Mouse (Mus musculus) hindbrain, embryonic 16.5 days (tissue): Measurements from ENCODE around the gene Nectin4. TPM values are rescaled to one million over a fixed set of nuclear protein-coding genes. Genes with fewer than 3 reads are reported as not detected.
"Not testable (repeated sequence)": the region's sequence is repeated elsewhere in the genome, so short reads cannot be mapped to it uniquely, and the experiment has no call there.

Experiments
- ATAC-seq: fragments of 200-750 bp; cut with Nextera tagmentation; 2 replicates; pipeline ENCODE4 v1.8.0; 2017; ENCODE audit warnings: moderate TSS enrichment, moderate library complexity
- H3K27ac ChIP-seq: fragments of 300-500 bp; sonication (generic); 2 replicates; pipeline ENCODE4 v1.5.1; 2014; ENCODE audit warnings: low read depth, mild to moderate bottlenecking, control low read depth, low read length, moderate library complexity
- H3K27me3 ChIP-seq: fragments of 300-500 bp; sonication (generic); replicated peaks from 2 replicates; pipeline ENCODE4 v1.6.1; 2014; ENCODE audit warnings: low read length; ENCODE audit not compliant: control insufficient read depth, insufficient read depth
- H3K36me3 ChIP-seq: fragments of 300-500 bp; sonication (generic); 2 replicates; pipeline ENCODE4 v1.6.1; 2014; ENCODE audit warnings: mild to moderate bottlenecking, low read length, moderate library complexity, mixed read lengths; ENCODE audit not compliant: control insufficient read depth, insufficient read depth
- H3K4me1 ChIP-seq: fragments of 300-500 bp; sonication (generic); 2 replicates; pipeline ENCODE4 v1.6.1; 2014; ENCODE audit warnings: low read depth, low read length; ENCODE audit not compliant: control insufficient read depth, insufficient read depth
- H3K4me2 ChIP-seq: fragments of 300-500 bp; sonication (generic); 2 replicates; pipeline ENCODE4 v1.6.1; 2014; ENCODE audit warnings: mild to moderate bottlenecking, low read length, control low read depth, moderate library complexity
- H3K4me3 ChIP-seq: fragments of 300-500 bp; sonication (generic); 2 replicates; pipeline ENCODE4 v1.5.1; 2014; ENCODE audit warnings: mild to moderate bottlenecking, low read length, control low read depth, moderate library complexity
- H3K9ac ChIP-seq: fragments of 300-500 bp; sonication (generic); 2 replicates; pipeline ENCODE4 v1.6.1; 2014; ENCODE audit warnings: low read depth, mild to moderate bottlenecking, control low read depth, low read length, moderate library complexity
- H3K9me3 ChIP-seq: fragments of 300-500 bp; sonication (generic); 2 replicates; pipeline ENCODE4 v1.6.1; 2014; ENCODE audit warnings: mild to moderate bottlenecking, low read length, moderate library complexity; ENCODE audit not compliant: control insufficient read depth
- WGBS: fragments of 180-500 bp; shearing (Covaris S2); extraction: QIAGEN DNeasy Blood & Tissue Kit; methylation state at CpG from one replicate; pipeline ENCODE4 v1.1.7; 2014; 5-methylcytosine and 5-hydroxymethylcytosine counted together
- polyA plus RNA-seq: library from polyadenylated mRNA; unstranded; fragments of >200 nt; fragmentation: Nextera tagmentation; extraction: Ambion mirVana; gene quantifications from 2 replicates; pipeline ENCODE4 v1.2.1, GENCODE M21; 2015

Nectin4 gene
- 4.1 and 4.7 TPM in 2 replicates for polyA plus RNA-seq

DNA sequence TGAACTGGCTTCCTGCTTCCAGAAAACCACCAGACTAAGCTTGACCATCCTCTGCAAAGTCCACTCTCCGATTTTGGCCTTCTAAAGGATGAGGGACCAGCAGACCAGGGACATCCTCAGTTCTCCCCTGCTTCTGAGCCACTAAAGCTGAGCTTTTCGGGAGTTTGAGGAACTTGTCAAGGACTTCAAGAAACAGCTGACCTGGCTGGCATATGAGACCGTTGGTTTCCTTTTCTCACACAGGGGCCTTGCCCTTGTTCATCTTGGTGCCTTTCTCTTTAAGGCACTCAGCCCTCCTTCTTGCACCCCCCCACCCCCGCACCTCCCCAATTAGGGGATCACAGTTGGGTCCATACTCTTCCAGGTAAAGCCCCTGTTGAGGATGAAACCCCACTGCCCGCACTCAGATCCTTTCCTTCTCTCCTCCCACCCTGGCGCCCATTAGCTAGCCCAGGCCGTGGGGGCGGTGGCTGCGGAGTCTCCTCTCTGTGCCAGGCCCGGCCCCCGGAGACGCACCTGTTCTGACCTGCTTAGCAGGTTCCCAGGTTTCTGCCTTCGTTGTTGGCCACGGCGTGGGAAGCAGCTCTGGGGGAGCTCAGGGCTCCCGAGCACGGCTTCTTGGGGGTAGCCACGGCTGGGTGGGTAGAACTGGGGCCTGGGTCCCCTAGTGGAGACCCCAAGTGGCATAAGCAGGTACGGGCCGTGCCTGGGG lies at the start of gene Nectin4:
TSS of gene Nectin4 (plus strand) at position 255 of the 712 bp plus-strand sequence.
- Histone ChIP-seq H3K4me1 (no peaks in the 10 kb centered on the region), H3K27me3 (no peaks in the 10 kb centered on the region; the same call in 1 of the 2 replicates), H3K9me3 (no peaks in the 10 kb centered on the region), H3K27ac (no peak within 1 kb of the TSS), H3K9ac (no peak within 1 kb of the TSS), H3K36me3 (no peaks in the 10 kb centered on the region), H3K4me3 (no peak within 1 kb of the TSS), H3K4me2 (no peak within 1 kb of the TSS)
- WGBS = 48% methylated on average over 20 of the region's 20 CpGs
- ATAC-seq = no peak

DNA sequence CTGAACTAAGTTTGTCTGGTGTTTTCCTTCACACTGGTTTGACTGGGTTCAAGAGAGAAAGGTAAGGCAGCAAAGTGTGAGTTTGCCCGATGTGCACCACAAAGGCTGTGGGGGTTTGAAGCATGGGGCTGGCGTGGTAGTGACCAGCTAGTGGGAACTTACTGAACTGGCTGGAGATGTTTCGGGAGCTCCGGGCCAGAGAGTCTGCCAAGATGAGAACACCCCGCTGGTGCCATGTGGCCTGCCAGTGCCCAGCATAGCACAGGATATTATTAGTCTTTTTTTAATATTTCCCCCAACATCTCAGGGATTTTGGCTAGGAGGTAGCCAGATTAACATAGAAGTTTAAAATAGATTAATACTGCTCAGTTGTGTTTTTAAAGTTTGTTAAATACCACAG lies 49.7 kb upstream of the Nectin4 start:
- no peak overlapping the region for H3K27ac ChIP-seq
- H3K27me3 ChIP-seq = no peaks in the 10 kb centered on the region
- H3K4me3 ChIP-seq = no peak overlapping the region
- no peaks in the 10 kb centered on the region for H3K9me3 ChIP-seq
- no peak overlapping the region for H3K9ac ChIP-seq
- no peak overlapping the region; the same call in 1 of the 2 replicates for H3K4me2 ChIP-seq
- H3K36me3 ChIP-seq = no peaks in the 10 kb centered on the region; the same call in 1 of the 2 replicates
- 20% methylated on average over 5 of the region's 5 CpGs for WGBS
- no peaks in the 10 kb centered on the region for H3K4me1 ChIP-seq
- ATAC-seq = no peak

DNA sequence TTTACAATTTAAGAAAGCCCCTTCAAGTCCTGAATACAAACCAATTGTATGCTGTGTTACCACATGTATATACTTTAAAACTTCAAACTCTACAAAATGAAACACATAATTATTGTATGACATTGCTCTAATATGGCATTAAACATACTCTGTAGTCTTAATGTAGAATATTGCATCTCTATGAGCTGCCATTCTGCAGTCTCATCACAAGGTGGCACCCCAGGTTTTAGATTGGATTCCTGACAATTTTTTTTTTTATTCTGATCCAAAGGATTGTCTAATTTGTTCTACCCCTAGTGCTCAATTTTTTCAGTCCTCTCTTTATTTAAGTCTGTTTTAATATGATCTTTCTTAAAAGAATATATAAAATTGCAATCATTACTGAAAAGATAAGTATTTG lies 48.5 kb upstream of the Nectin4 start:
- H3K9me3 ChIP-seq = no peaks in the 10 kb centered on the region
- peaks cover 1% of the 10 kb centered on the region; the same call in 1 of the 2 replicates for H3K4me1 ChIP-seq
- no peaks in the 10 kb centered on the region; the same call in 1 of the 2 replicates for H3K36me3 ChIP-seq
- no peaks in the 10 kb centered on the region for H3K27me3 ChIP-seq
- H3K9ac ChIP-seq = no peak overlapping the region
- no peak overlapping the region for H3K27ac ChIP-seq
- no peak overlapping the region for H3K4me2 ChIP-seq
- H3K4me3 ChIP-seq = no peak overlapping the region
- no peak for ATAC-seq

GRCm38 (mm10) chr1:171322012-171322411 lies 47.9 kb upstream of the Nectin4 start:
- no peaks in the 10 kb centered on the region for H3K9me3 ChIP-seq
- no peak overlapping the region for H3K9ac ChIP-seq
- H3K4me1 ChIP-seq = peaks cover 4% of the 10 kb centered on the region
- ATAC-seq = peak; percentile 37; the same call in 1 of the 2 replicates
- H3K4me2 ChIP-seq = no peak overlapping the region
- H3K4me3 ChIP-seq = no peak overlapping the region
- H3K27ac ChIP-seq = no peak overlapping the region
- H3K36me3 ChIP-seq = no peaks in the 10 kb centered on the region; the same call in 1 of the 2 replicates
- 77% methylated on average over 1 of the region's 1 CpGs for WGBS
- H3K27me3 ChIP-seq = no peaks in the 10 kb centered on the region

DNA sequence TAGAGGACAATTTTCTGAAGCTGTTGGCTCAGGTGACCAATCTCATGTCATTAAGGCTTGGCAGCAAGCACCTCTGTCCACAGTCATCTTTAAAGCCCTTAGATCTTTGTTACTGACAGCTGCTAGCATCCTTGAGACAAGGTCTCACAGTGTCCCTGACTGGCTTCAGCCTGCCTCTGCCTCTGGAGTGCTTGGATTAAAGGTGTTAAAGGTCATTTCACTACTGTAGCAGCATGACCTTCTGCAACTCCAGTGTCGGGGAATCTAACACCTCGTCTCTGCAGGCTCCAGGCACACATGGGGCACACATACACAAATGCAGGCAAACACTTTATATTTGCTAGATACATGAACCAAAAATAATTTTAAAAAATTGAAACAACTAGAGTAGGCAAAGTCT lies 44.3 kb upstream of the Nectin4 start:
- H3K4me3 ChIP-seq = no peak overlapping the region
- no peak for ATAC-seq
- H3K4me2 ChIP-seq = no peak overlapping the region
- peaks cover 20% of the 10 kb centered on the region for H3K4me1 ChIP-seq
- 83% methylated on average over 2 of the region's 2 CpGs for WGBS
- H3K27ac ChIP-seq = no peak overlapping the region
- no peaks in the 10 kb centered on the region for H3K9me3 ChIP-seq
- H3K36me3 ChIP-seq = no peaks in the 10 kb centered on the region; the same call in 1 of the 2 replicates
- no peaks in the 10 kb centered on the region for H3K27me3 ChIP-seq
- H3K9ac ChIP-seq = no peak overlapping the region

GRCm38 (mm10) chr1:171326588-171326987 lies 43.3 kb upstream of the Nectin4 start:
- 83% methylated on average over 4 of the region's 4 CpGs for WGBS
- not testable (repeated sequence) for H3K27me3 ChIP-seq, H3K36me3 ChIP-seq, H3K4me2 ChIP-seq, ATAC-seq, H3K27ac ChIP-seq, H3K9me3 ChIP-seq, H3K9ac ChIP-seq, H3K4me3 ChIP-seq
- peaks cover 29% of the 10 kb centered on the region for H3K4me1 ChIP-seq

- Histone ChIP-seq H3K9ac (peak overlapping the region; percentile 99), H3K36me3 (no peaks in the 10 kb centered on the region; the same call in 1 of the 2 replicates), H3K9me3 (no peaks in the 10 kb centered on the region), H3K27ac (peak overlapping the region; percentile 100), H3K27me3 (no peaks in the 10 kb centered on the region), H3K4me3 (peak overlapping the region; percentile 90), H3K4me2 (peak overlapping the region; percentile 77), H3K4me1 (peaks cover 29% of the 10 kb centered on the region)
- 26% methylated on average over 9 of the region's 9 CpGs for WGBS
- ATAC-seq = no peak
Observed at GRCm38 (mm10) chr1:171328244-171328643, 41.7 kb upstream of the Nectin4 start.

DNA sequence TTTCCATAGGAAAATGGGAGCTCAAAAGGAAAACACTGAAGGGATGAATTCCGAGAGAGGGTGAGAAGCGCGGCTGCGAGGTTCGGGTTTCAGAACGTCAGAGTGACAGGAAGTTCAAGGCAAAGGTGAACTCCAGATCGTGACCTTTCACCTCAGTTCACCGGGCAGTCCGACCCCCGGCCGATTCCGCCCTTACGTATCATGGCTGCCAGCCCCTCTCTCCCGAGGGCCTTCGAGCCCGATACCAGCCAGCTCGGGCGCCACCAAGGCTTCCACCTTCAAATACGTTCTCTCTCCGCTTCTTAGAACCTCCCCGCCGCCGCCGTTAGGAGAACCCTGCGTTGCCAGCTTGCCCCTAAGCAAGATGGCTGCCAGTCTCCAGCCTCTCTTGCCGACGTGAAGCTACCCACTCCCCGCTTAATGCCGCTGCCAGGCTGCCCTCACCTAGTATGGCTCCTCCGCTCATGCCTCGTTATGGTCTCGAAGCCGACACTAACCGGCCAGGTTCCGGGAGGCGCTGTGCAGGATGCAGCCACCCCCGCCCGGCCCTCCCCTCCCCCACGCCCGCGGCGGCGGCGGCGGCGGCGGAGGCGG lies 41.0 kb upstream of the Nectin4 start, which contains the start of gene Dedd:
TSS of gene Dedd (plus strand) at position 307 of the 594 bp plus-strand sequence.
- Histone ChIP-seq H3K9me3 (no peaks in the 10 kb centered on the region), H3K4me3 (peak within 1 kb of the TSS; percentile 90), H3K4me2 (peak within 1 kb of the TSS; percentile 77), H3K9ac (peak within 1 kb of the TSS; percentile 99), H3K27me3 (no peaks in the 10 kb centered on the region), H3K27ac (peak within 1 kb of the TSS; percentile 100), H3K36me3 (no peaks in the 10 kb centered on the region; the same call in 1 of the 2 replicates), H3K4me1 (peaks cover 32% of the 10 kb centered on the region)
- WGBS = under 1% methylated on average over 35 of the region's 48 CpGs
- ATAC-seq = peak; percentile 97
